Mouse (Mus musculus): ENCODE measurements around the gene Cacna2d2. TPM values are rescaled to one million over a fixed set of nuclear protein-coding genes. Genes with fewer than 3 reads are reported as not detected.

Cacna2d2 gene
- total and polyA plus RNA-seq, 3 experiments, result 0.67 TPM; not detected in 2

DNA sequence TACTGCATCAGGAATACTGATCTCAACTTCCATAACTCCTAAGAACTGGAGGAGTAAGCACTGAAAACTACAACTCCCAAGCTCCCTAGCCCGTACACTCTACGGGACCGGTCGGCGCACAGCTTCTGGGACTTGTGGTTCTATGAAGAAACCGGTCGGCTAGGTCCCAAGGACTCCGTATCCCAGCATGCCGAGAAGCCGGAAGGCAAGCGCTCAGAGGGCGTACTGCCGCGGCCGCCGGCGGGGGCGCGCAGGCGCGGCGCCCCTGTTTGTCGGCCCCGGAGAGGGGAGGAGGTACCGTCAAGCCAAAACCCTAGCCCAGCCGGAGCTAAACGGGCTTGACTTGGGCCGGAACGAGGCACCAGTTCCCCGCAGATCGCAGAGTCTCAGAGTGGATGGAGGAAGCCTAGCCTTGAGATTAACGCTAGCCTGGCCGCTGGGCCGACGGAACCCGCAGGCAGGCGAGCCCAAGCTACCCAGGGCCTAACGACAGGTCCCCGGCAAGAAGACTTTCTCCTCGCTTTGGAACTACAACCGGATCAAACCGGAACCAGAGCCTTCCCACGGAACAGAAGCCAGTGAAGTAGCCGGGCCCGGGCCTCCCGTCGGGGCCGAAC is 134.5 kb downstream of the Cacna2d2 start, which contains the start of gene Tmem115 (continued):
- TF ChIP-seq POLR2AphosphoS2 (IDR thresholded peaks at IDR 0.05; ENCODE audit: low read length), result no peak; the same call in 1 of the 2 replicates
- TF ChIP-seq RAD21 (IDR thresholded peaks at IDR 0.05; ENCODE audit: low read depth, low read length), result no peak
- peak; percentile 59 for TF ChIP-seq MXI1 (IDR thresholded peaks at IDR 0.05; ENCODE audit: low read depth, low read length)
- peak in 1 of 2 experiments; percentile 79; a peak in 3 of 4 replicates for TF ChIP-seq POLR2A (IDR thresholded peaks at IDR 0.05; ENCODE audit: control insufficient read depth in 1 of 2, insufficient read depth in 1 of 2, low read depth in 1 of 2, low read length in 2 of 2, poor library complexity in 1 of 2)
- TF ChIP-seq UBTF (IDR thresholded peaks at IDR 0.05; ENCODE audit: borderline replicate concordance, insufficient read depth, low read depth, low read length), result peak; percentile 74; the same call in 1 of the 2 replicates
- no peak for TF ChIP-seq POLR2AphosphoS5 (IDR thresholded peaks at IDR 0.05; ENCODE audit: borderline replicate concordance, low read depth, low read length)
- TF ChIP-seq SIN3A (IDR thresholded peaks at IDR 0.05; ENCODE audit: low read length), result peak; percentile 89

DNA sequence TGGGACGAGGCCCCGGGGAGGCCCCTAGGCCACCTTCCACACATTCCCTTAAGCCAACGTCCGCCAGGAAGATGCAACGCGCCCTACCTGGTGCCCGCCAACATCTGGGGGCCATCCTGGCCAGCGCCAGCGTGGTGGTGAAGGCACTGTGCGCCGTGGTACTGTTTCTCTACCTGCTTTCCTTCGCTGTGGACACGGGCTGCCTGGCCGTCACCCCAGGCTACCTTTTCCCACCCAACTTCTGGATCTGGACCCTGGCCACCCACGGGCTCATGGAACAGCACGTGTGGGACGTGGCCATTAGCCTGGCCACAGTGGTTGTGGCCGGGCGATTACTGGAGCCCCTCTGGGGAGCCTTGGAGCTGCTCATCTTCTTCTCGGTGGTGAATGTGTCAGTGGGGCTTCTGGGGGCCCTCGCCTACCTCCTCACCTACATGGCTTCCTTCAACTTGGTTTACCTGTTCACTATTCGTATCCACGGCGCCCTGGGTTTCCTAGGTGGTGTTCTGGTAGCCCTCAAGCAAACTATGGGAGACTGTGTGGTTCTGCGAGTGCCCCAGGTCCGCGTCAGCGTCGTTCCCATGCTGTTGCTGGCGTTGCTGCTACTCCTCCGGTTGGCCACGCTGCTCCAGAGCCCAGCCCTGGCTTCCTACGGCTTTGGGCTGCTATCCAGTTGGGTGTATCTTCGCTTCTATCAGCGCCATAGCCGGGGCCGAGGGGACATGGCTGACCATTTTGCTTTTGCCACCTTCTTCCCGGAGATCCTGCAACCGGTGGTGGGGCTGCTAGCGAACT is 135.2 kb downstream of the Cacna2d2 start:
- H3K9ac ChIP-seq (ENCODE audit: control insufficient read depth, low read depth, low read length, poor library complexity, severe bottlenecking), result peak overlapping the region; percentile 87
- peaks cover 0 to 7% of the 10 kb centered on the region in 2 experiments; a peak in 2 of 4 replicates for H3K36me3 ChIP-seq (ENCODE audit: control insufficient read depth in 1 of 2, insufficient read depth in 2 of 2, low read length in 2 of 2)
- DNase-seq (ENCODE audit: low read depth, low spot score), result peak; percentile 67
- no peaks in the 10 kb centered on the region for H3K9me3 ChIP-seq (replicated peaks; ENCODE audit: insufficient read depth, low read length)
- H3K27me3 ChIP-seq (ENCODE audit: control insufficient read depth in 1 of 2, insufficient read depth in 2 of 2, low read length in 2 of 2), result no peaks in the 10 kb centered on the region
- H3K79me2 ChIP-seq (ENCODE audit: control insufficient read depth, insufficient read depth, low read length, poor library complexity), result peaks cover 40% of the 10 kb centered on the region
- peak overlapping the region; percentile 48 for H3K27ac ChIP-seq (ENCODE audit: control insufficient read depth, low read depth, low read length)
- peaks cover 0 to 20% of the 10 kb centered on the region in 2 experiments; a peak in 1 of 4 replicates for H3K4me1 ChIP-seq (ENCODE audit: control insufficient read depth in 1 of 2, insufficient read depth in 2 of 2, low read length in 2 of 2)
- TF ChIP-seq CHD1 (IDR thresholded peaks at IDR 0.05; ENCODE audit: low read depth, low read length) (peak; percentile 76; the same call in 1 of the 2 replicates), GABPA (IDR thresholded peaks at IDR 0.05; ENCODE audit: low read depth, low read length) (no peak), POLR2AphosphoS5 (IDR thresholded peaks at IDR 0.05; ENCODE audit: borderline replicate concordance, low read depth, low read length) (no peak), MXI1 (IDR thresholded peaks at IDR 0.05; ENCODE audit: low read depth, low read length) (peak; percentile 65), ZC3H11A (IDR thresholded peaks at IDR 0.05; ENCODE audit: low read depth, low read length) (no peak), MAZ (IDR thresholded peaks at IDR 0.05; ENCODE audit: low read depth, low read length) (no peak), EP300 (IDR thresholded peaks at IDR 0.05; ENCODE audit: low read depth in 1 of 2, low read length in 2 of 2) (no peak), UBTF (IDR thresholded peaks at IDR 0.05; ENCODE audit: borderline replicate concordance, insufficient read depth, low read depth, low read length) (peak; percentile 43; the same call in 1 of the 2 replicates), SIN3A (IDR thresholded peaks at IDR 0.05; ENCODE audit: low read length) (peak; percentile 45)
- peak overlapping the region; percentile 78 to 87 for H3K4me3 ChIP-seq (ENCODE audit: control insufficient read depth in 1 of 2, insufficient read depth in 1 of 2, low read depth in 2 of 2, low read length in 2 of 2)

DNA sequence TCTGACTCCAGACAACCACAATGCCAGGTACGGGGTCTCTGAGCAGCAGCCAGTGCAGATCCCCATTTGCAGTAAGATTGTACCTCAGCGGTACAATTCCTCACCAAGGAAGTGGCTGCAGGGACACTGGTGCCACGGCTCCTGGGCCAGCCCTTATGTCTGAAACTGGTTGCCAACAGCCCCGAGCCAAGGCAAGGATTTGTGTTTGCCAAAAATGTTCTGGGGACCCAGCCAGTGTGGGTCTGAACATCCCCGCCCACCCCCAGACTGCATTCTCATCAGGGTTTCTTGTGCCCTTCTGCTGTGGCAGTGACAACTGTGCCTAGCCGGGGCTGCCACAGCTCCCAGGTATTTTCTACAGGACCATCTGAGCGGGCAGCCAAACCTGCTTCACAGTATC is 138.8 kb downstream of the Cacna2d2 start:
- no peak for DNase-seq (ENCODE audit: low read depth, low spot score)
- Histone ChIP-seq H3K79me2 (ENCODE audit: control insufficient read depth, insufficient read depth, low read length, poor library complexity) (peaks cover 45% of the 10 kb centered on the region), H3K4me3 (ENCODE audit: control insufficient read depth in 1 of 2, insufficient read depth in 1 of 2, low read depth in 2 of 2, low read length in 2 of 2) (no peak overlapping the region), H3K9ac (ENCODE audit: control insufficient read depth, low read depth, low read length, poor library complexity, severe bottlenecking) (no peak overlapping the region), H3K9me3 (replicated peaks; ENCODE audit: insufficient read depth, low read length) (no peaks in the 10 kb centered on the region), H3K4me1 (ENCODE audit: control insufficient read depth in 1 of 2, insufficient read depth in 2 of 2, low read length in 2 of 2) (peaks cover 0 to 26% of the 10 kb centered on the region in 2 experiments; a peak in 1 of 4 replicates), H3K27me3 (ENCODE audit: control insufficient read depth in 1 of 2, insufficient read depth in 2 of 2, low read length in 2 of 2) (no peaks in the 10 kb centered on the region), H3K36me3 (ENCODE audit: control insufficient read depth in 1 of 2, insufficient read depth in 2 of 2, low read length in 2 of 2) (peaks cover 0 to 9% of the 10 kb centered on the region in 2 experiments; a peak in 2 of 4 replicates), H3K27ac (ENCODE audit: control insufficient read depth, low read depth, low read length) (no peak overlapping the region)
- TF ChIP-seq ZNF384 (IDR thresholded peaks at IDR 0.05; ENCODE audit: low read depth, low read length) (no peak), POLR2AphosphoS2 (IDR thresholded peaks at IDR 0.05; ENCODE audit: low read length) (no peak), ZKSCAN1 (IDR thresholded peaks at IDR 0.05; ENCODE audit: low read depth, low read length) (no peak), USF1 (IDR thresholded peaks at IDR 0.05; ENCODE audit: low read depth, low read length) (no peak), SMC3 (IDR thresholded peaks at IDR 0.05; ENCODE audit: low read depth, low read length) (no peak), UBTF (IDR thresholded peaks at IDR 0.05; ENCODE audit: borderline replicate concordance, insufficient read depth, low read depth, low read length) (no peak), TCF12 (IDR thresholded peaks at IDR 0.05; ENCODE audit: low read depth, low read length) (no peak), MYB (IDR thresholded peaks at IDR 0.05; ENCODE audit: low read depth, low read length) (no peak), ZC3H11A (IDR thresholded peaks at IDR 0.05; ENCODE audit: low read depth, low read length) (no peak), MEF2A (IDR thresholded peaks at IDR 0.05; ENCODE audit: extremely low read depth, insufficient replicate concordance, low read depth, low read length, poor library complexity, severe bottlenecking) (no peak), CHD2 (IDR thresholded peaks at IDR 0.05; ENCODE audit: low read length) (no peak), CHD1 (IDR thresholded peaks at IDR 0.05; ENCODE audit: low read depth, low read length) (no peak), NELFE (IDR thresholded peaks at IDR 0.05; ENCODE audit: low read depth, low read length) (no peak), ETS1 (IDR thresholded peaks at IDR 0.05; ENCODE audit: low read depth, low read length) (no peak), RCOR1 (IDR thresholded peaks at IDR 0.05; ENCODE audit: low read depth, low read length) (no peak), USF2 (IDR thresholded peaks at IDR 0.05; ENCODE audit: borderline replicate concordance in 1 of 2, insufficient read depth in 1 of 2, low read depth in 1 of 2, low read length in 2 of 2) (no peak), SIN3A (IDR thresholded peaks at IDR 0.05; ENCODE audit: low read length) (no peak)
